Mouse (Mus musculus) kidney, adult 8-10 months (tissue): ENCODE measurements at regions not wholly inside any gene's neighbourhood (a gene's known extent, or its start where the extent isn't known, plus 50 kb on each side); places are given as distances from the start of the nearest gene placed in this dataset.
A peak's percentile ranks its signal among the peaks of the same experiment; 100 is the strongest.

Experiments
- DNase-seq, 2 experiments: peaks; one replicate each; pipeline ENCODE4 v3.0.0; 2022

- no peak for DNase-seq
Measured at GRCm38 (mm10) chr5:128550736-128551135, 49.9 kb upstream of the Fzd10 start.

- DNase-seq, result no peak
Measured at GRCm38 (mm10) chr5:128549811-128550210, 50.8 kb upstream of the Fzd10 start.

DNA sequence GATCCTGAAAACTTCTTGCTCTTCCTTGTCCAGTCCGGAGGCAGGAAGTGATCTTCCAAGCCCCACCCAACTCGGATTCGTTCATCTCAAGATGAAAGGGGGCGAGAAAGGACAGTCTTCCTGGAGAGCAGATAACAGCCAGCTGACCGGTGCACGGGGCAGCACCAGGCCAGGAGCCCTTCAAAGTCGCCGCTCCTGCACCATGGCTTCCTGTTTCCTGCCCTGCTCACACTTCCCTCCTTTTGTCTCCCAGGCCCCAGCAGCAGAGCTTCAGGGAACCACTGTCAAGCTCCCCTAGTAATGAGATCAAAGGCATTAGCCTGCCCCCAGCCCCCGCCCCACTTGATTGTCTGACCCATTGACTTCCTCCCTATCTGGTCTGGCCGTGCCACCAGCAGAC is 58.6 kb upstream of the Fzd10 start:
- DNase-seq, result no peak

GRCm38 (mm10) chr5:128538646-128539045 is 62.0 kb upstream of the Fzd10 start:
- DNase-seq, result no peak

- DNase-seq, result no peak
Measured at GRCm38 (mm10) chr5:128537218-128537617, 63.4 kb upstream of the Fzd10 start.

GRCm38 (mm10) chr5:128536393-128536792 is 64.3 kb upstream of the Fzd10 start:
- no peak for DNase-seq

- no peak for DNase-seq
Measured at GRCm38 (mm10) chr5:128527241-128527640, 73.4 kb upstream of the Fzd10 start.

GRCm38 (mm10) chr5:128526432-128526831 is 74.2 kb upstream of the Fzd10 start:
- no peak for DNase-seq

GRCm38 (mm10) chr5:128524377-128525280 is 76.0 kb upstream of the Fzd10 start:
- no peak for DNase-seq

GRCm38 (mm10) chr5:128522667-128523066 is 78.0 kb upstream of the Fzd10 start:
- peak in 1 of 2 experiments; percentile 19 for DNase-seq

DNA sequence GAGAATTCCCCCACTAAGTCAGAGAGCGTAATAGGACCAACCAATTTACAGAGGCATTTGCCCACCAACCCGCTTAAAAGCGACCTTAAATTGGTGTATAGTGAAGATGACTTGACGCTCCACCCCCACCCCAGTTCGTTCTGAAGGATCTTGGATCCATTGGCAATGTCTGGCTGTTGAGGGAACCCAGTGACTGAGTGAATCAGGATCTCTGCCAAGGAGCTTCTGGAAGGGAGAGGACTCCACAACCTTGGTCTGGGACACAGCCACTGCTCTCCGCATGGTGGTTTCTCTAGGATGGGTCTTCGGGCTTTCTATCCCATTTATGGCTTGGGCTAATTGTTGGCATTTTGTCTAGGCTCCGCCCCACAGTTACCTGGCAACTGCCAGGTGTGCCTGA is 83.3 kb upstream of the Fzd10 start:
- no peak for DNase-seq

GRCm38 (mm10) chr5:128515343-128515742 is 82.5 kb upstream of the Tmem132d start:
- no peak for DNase-seq

DNA sequence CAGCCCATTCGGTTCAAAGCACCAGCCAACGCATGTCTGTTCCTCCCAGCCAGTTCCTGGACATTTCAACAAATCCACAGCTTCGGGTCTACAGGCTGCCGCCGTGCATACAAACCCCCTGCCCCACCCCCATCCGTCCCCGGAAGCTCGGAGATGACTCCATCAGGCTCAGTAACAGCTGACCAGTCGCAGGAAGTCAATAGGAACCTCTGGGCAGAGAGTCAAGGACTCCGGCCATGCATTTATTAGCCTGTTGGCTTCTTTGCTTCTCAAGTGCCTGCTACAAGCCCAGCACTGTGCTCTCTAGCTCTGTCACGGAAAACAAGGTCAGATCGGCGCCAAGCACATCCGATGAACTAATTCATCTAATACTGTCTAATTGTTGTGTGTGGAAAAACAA is 80.4 kb upstream of the Tmem132d start:
- no peak for DNase-seq

GRCm38 (mm10) chr5:128512606-128513005 is 79.7 kb upstream of the Tmem132d start:
- DNase-seq, result no peak

DNA sequence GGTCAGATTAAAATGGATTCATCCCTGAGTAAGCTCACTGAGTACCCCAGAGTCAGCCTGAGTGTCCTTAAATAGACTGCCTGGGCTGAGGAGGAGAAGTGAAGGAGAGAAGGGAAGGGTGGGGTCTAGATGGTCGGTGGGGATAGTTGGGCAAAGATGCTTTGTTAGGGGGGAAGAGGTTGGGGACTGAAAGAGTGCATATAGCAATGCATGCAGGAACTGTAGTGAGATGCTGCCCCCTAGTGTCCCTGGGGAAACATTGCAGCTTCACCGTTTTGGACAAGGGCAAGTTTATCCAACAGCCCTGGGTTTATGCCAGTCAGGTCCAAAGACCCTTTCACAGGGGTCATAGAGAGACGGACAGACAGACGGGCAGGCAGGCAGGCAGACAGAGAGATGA is 71.6 kb upstream of the Tmem132d start:
- DNase-seq, result peak; percentile 7 to 21

DNA sequence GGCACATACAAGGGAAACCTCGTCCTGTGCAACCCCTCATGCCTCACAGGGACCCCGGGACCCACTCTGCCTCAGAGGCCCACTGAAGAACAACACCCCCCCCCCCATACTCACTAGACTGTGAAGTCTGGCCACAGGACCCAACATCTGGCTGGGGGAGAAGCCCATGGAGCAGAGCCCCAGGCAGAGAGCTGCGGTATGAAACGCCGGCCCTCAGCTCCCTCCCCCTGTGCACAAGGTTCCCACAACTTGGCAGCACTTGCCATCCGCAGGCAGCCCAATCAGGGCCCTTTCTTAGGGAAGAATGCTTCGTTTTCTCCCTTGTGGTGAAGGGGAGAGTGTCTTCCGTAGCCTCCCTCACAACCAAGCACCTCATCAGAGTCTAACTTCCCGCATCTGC is 66.6 kb upstream of the Tmem132d start:
- no peak for DNase-seq

DNA sequence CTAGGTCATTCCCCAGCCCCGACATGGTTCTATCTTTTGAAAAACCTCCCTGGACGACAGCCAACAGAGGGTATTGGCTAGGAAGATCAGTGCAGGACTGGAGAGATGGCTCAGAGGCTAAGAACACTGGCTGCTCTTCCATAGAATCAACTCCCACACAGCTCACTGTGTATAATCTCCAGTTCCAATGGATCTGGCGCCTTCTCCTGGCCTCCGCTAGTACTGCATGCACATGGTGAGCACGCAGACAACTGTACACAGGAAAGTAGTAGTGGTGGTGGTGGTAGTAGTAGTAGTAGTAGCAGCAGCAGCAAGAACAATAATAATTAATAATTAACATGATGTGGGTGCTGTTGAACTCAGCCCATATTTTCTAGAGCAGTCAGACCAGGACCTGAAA is 66.2 kb upstream of the Tmem132d start:
- DNase-seq, result peak; percentile 5 to 13

DNA sequence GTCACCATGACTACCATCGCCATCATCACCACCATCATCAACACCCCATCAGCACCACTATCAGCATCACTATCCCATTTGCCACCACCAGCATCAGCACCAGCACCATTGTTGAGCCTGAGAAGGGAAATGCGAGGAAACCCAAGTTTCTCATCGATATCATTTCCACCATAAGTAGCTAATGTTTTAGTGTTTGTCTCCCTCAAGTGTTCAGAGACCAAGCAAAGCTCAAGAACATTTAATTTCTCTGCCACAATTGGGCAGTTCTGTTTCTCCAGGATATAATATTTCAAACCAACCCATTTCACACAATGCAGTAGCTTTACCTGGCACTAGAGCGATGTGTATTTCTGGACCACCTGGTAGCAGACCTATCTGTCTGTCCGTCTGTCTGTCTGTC is 59.7 kb upstream of the Tmem132d start:
- no peak for DNase-seq

DNA sequence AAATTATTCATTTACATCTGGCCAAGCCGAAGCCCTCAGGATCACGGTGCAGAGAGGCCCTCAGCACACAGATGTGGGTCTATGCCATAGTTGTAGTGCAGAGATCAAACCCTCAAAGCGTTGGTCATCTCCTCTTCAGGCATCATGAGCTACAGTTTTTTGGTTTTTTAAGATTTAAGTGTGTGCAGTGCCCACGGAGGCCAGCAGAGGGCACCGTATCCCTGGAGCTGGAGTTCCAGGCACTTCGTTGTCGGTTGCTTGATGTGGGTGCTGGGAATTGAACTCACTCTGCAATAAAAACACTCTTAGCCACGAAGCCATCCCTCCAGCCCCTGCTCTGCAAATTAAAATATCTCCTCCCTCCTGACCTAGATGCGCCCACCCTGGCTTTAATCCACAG is 58.3 kb upstream of the Tmem132d start:
- DNase-seq, result peak in 1 of 2 experiments; percentile 7

DNA sequence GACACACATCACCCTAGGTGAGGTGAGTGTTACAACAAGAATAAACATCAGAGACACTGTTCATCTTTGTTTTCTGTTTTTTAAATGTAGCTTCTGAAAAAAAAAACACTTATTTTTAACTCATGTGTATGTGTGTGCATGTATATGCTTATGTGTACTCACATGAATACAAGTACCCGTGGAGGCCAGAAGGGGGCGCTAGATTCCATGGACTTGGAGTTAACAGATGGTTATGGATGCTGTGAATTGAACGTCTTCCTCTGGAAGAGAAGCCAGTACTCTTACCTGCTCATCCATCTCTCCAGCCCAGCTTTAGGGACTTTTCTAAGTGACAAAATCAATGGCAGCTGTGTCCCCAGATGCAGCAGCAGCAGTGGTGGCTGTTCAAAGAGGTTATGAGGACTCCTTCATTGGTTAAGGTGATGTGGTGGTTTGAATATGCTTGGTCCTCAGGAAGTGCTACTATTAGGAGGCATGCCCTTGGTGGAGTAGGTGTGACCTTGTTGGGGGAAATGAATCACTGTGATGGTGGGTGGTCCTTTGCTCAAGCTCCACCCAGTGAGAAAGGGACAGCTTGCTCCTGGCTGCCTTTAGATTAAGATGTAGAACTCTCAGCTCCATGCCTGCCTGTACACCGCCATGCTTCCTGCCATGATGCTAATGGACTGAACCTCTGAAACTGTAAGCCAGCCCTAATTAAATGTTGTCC is 56.1 kb upstream of the Tmem132d start:
- no peak for DNase-seq

GRCm38 (mm10) chr5:128487371-128487770 is 54.5 kb upstream of the Tmem132d start:
- no peak for DNase-seq

GRCm38 (mm10) chr5:128484116-128484515 is 51.2 kb upstream of the Tmem132d start:
- DNase-seq, result no peak

GRCm38 (mm10) chr5:128483441-128483810 is 50.5 kb upstream of the Tmem132d start:
- DNase-seq, result no peak
